Mouse (Mus musculus): ENCODE data around the gene Speer4f1. TPM values are rescaled to one million over a fixed set of nuclear protein-coding genes. Genes with fewer than 3 reads are reported as not detected.

The Speer4f1 gene
- not detected in 2 replicates for polyA plus RNA-seq (2012; rRNA removed)

DNA sequence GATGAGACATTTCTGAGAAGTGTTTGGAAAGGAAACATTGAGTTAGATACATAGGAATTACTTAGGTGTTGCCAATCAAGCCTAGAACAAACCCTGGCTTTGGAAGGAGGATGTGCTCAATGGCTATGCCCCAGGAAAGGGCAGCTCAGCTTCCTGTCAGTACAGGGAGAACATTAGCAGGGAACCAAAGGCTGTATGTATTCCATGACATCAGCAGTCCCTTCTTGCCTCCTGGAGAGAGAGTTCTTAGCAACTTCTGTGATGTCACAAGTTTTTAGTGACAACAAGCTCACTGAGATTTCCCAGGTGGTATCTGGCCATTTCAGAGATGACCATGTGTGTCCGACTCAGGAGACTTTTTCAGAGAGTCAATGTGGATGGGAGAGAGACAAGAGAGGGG is at the start of gene Speer4f1:
TSS of gene Speer4f1 (plus strand) at position 301 of the 400 bp plus-strand sequence.

Other genes starting within 250 kb of the Speer4f1 start
- gene Speer4f2, start 102.9 kb upstream of the Speer4f1 start, polyA plus RNA-seq (2012; rRNA removed), result not detected in 2 replicates
- gene Sema3c, start 98.2 kb downstream of the Speer4f1 start, polyA plus RNA-seq (2012; rRNA removed), result 7.8 and 11.4 TPM in 2 replicates